Mouse (Mus musculus) inflammation-experienced regulatory T-cells, adult 6 months (primary cell): ENCODE measurements at regions not wholly inside any gene's neighbourhood (a gene's known extent, or its start where the extent isn't known, plus 50 kb on each side); places are given as distances from the start of the nearest gene placed in this dataset.
A peak's percentile ranks its signal among the peaks of the same experiment; 100 is the strongest.

ENCODE experiments used
- ATAC-seq: one replicate; pipeline ENCODE4 v1.8.0; 2017

DNA sequence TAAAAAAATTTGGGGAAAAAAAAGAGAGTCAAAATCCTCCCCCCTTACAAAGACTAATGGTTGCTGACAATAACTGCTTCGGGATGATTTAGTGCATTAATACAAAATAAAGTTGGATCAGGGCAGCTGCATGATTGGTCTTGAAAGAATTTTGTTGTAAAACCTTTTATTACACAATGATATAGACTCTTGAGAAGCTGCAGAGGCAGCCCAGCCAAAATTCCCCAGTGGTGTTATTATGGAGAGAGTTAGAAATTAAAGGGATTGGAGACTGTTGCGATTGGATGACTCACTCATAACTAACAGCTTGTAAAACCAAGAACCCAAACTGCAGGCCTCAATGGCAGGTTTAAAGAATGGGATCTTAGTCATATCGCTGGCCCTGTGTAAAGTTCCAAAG lies 181.4 kb upstream of the Igfbp7 start:
- no peak for ATAC-seq

DNA sequence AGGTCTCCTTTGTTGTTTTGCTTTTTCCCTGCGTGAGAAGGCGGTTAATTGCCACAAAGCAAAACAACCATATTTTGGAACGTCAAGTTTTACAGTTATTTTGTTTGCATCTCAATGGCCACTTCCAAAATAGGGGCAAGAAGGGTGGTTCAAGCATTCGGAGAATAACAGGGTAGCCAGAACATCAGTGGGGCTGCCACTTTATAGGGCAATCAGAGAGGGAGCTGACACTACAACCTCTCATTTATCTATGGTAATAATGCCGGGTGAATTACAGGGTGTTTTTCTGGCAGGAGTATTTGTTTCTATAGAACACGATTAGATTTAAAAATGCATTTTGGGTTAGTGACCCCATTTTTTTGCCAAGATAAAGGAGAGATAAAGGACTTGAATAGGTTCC lies 173.9 kb upstream of the Igfbp7 start:
- ATAC-seq = no peak

DNA sequence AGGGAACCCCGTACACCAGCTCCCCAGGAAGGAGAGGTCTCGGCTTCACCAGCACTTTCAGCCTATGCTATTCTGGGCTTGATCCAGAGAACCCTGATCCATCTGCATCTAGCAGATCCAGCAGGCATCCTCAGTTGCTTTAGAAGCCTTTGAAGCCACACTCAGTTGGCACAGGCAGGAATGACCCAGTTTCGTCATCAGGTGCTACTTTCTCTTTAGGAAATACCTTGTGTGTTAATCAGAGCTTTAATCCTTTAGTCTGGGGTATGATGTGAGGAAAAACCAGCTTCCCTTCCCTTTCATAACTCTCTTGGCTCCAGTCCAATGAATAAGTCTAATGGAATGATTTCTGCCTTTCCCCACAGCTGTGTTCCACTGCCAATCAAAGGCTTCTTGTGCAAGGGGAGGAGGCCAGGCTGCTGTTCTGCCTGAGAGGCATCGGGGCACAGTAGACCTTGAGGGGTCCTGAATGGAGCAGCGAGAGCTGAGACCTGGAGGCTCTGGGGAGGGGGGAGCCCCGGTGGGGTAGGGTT lies 173.3 kb upstream of the Igfbp7 start:
- no peak for ATAC-seq

DNA sequence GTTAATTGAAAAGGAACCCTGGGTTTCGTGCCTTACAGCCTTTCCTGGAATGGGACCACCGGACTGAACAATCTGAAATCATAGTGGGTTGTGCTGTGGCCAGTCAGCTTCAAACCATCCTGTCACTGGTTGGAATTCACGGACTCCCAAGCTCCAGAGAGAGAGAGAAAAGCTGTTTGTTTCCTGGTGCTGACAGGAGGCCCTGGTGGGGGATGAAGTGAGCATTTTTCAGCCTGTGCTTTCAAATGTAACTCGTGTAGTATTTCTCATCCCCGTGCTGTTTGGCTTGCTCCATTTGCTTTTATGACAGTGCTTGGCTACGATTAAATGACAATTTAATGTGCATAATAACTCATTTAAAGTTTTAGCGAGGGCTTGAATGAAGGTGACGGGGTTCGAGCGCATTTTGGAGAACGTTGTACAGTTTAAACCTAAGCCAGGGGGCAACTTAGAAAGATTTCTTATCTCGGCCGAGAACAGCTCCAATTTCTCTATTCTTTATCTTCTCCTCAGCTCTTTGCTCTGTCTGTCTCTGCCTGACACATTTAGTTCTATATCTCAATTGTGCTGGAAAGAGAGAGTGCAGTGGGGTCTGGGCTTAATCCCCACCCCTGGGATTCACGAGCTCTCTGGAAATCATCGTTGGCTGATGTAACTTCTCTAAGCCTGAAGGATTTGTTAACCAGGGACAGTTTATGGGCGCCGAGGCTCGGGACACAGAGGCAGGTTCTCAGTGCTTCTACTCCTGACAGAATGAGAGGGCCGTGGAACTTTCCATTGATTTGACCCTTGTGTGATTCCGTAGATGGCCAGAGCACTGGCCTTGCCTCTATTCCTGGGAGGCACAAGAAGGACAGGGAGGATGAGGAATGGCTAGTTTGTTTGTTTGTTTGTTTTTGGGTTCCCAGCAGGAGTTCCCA lies 172.2 kb upstream of the Igfbp7 start:
- no peak for ATAC-seq

DNA sequence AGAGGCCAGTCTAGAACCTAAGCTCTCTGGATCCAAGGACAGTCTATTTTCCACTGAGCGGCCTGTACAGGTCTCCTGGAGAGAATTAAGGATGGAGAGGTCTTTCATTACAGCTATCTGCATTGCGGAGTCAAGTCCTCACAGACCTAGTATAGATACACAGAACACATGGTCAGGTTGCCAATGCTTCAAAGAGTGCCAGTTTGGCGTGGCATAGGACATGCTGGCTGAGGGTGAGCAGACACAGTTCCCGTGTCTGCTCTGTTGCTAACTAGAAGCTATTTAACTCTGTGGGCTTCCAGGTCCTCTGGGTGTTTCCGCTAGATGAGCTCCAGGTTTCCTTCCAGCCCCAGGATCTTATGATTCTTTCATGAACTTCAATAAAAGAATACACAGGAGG lies 169.0 kb upstream of the Igfbp7 start:
- no peak for ATAC-seq

- no peak for ATAC-seq
Observed at GRCm38 (mm10) chr5:77575780-77576179, 167.9 kb upstream of the Igfbp7 start.

- no peak for ATAC-seq
Observed at GRCm38 (mm10) chr5:77570364-77570763, 162.5 kb upstream of the Igfbp7 start.

DNA sequence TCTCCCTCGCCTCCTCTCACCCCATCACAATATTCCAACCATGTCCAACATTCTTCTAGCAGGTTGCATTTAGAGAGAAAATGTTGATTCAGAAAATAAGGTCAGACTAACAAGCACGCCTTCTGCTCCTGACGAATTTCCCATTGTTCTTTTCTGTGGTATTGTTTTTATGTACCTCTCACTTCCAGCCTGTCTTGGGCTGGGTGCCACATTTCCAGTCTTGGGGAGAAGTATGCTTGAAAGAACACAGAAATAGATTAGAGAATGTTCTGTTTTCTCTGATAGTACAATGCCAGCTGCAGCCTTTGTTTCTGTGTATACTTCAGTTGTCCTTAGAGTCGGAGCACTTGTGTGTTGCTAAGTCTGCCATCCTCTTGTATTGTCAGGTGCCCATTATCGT lies 160.3 kb upstream of the Igfbp7 start:
- ATAC-seq = no peak

- ATAC-seq = no peak
Observed at GRCm38 (mm10) chr5:77552580-77552979, 144.7 kb upstream of the Igfbp7 start.

DNA sequence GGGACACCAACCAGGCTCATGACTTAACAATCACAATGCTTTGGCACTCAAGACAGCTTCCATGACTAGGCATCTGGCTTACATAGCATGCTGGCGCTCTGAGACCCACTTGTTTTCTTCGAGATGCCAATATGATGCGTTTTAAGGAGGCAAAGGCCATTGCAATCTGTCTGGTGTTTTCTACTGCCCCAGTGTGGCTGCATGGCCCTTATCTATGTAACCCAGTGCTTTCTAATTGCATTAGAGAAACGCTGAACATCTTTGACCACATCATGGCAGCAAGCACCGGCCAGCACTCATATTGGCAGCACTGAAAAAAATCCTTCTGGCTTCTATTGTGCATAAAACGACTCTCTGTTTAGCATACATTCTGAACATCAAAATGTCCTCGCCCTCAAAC lies 144.2 kb upstream of the Igfbp7 start:
- ATAC-seq = no peak

- no peak for ATAC-seq
Observed at GRCm38 (mm10) chr5:77546001-77546620, 138.3 kb upstream of the Igfbp7 start.

GRCm38 (mm10) chr5:77532261-77533015 lies 124.6 kb upstream of the Igfbp7 start:
- ATAC-seq = no peak

- ATAC-seq = no peak
Observed at GRCm38 (mm10) chr5:77530376-77530775, 122.5 kb upstream of the Igfbp7 start.

DNA sequence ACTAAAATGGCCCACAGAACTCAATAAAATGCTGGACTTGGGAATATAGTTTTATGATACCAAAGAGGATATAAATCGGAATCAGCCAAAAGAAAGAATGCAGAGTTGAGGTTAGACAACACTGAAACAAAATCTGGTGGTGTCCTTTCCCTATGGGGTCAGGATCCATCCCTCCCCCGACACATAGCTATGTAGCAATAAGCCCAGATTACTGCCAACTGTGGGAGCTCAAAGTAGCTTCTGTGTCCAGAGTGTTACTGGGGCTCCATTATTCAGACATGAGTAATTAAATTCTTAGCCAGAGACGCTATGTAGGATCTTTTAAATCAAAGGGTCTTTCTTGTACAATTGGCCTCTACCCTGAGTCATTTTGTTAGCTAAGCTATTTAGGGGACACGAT lies 109.4 kb upstream of the Igfbp7 start:
- ATAC-seq = no peak

GRCm38 (mm10) chr5:77515448-77515847 lies 107.6 kb upstream of the Igfbp7 start:
- no peak for ATAC-seq

DNA sequence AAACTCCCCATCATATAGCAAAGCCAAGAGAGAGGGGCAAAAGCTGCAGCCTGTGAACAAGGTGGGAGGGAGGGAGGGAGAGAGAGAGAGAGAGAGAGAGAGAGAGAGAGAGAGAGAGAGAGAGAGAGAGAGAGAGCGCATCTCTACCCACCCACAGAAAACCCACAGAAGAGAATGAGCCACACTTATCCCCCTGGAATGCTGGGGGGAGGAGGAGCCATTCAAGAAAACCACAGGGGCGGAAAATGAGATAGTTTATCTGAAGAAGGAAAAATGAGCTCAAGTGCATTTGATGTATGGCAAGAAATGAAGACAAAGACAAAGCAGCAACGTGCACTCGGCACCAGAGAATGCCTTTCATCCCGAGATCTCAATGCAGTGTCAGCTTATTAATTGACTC lies 94.8 kb upstream of the Igfbp7 start:
- ATAC-seq = no peak

GRCm38 (mm10) chr5:77499949-77500460 lies 92.2 kb upstream of the Igfbp7 start:
- ATAC-seq = no peak

DNA sequence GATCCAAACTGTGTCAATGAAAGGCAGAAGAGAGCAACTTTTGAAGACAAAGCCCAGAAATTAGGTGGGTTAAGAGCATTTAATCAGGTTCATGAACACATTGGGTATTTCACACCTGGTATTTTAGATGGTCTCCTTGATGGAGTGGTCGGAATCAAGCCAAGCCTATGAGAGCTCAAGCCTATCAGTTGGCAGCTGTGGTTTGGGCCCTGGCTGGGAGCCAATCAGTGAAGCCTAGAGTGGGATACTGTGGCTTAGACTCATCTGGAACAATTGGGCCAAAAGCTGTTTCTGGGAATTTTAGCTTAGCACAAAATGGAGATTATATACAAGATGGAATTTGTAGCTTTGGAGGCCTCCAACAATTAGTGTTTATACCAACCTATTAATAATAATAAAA lies 86.8 kb upstream of the Igfbp7 start:
- ATAC-seq = no peak

DNA sequence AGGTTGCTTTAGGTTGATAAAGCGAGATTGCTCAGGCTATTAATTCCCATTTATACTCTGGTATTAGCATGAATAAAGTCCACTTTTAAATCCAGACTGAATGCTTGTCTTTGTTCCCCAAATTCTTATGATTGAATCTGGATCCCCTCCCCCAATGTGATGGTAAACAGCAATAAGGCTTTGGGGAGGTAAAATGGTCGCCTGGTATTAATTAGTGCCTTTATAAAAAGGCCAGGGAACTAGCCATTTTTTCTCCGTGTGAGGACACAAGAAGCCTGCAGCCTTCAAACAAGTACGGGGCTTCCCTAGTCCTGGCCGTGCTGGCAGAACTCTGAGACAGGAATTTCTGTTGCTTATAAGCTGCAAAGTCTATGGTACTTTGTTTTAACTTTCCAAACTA lies 81.1 kb upstream of the Igfbp7 start:
- no peak for ATAC-seq

- no peak for ATAC-seq
Observed at GRCm38 (mm10) chr5:77487837-77488827, 80.3 kb upstream of the Igfbp7 start.

DNA sequence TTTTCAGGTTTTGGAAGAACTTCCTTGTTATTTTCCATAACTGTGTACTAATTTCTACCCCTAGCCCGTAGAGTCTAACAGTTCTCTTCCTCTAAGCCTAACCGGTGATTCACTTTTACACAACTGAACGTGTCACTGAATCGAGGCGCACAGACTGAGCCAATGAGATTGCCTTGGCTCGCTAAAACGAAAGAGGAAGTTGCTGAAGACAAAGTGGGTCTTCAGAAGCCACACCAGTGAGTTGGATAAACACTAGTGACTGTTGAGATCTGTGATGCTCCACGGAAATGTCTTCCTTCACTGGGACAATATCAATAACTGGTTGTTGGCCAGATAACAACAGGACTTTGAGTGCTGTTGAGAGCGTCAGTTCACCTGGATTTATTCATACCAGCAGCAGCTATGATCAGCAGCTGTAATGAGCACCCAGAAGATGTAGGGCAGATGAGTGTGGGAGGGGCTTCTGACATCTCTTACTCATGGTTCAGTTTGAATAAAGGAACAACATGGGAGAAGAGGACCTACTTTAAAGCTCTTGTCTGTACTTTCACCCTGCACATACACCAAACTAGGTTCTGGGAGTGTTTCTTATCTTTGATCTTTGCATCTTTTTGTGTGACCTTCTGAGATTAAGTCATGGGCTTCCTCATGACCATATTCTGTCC lies 75.3 kb upstream of the Igfbp7 start:
- peak; percentile 89 for ATAC-seq
